Comparison of ENCODE assay signal across 9 mouse cellular contexts in genomic region chr4:139289017-139289416, GRCm38 (mm10). TPM values are rescaled to one million over a fixed set of nuclear protein-coding genes. Genes with fewer than 3 reads are reported as not detected.
DNase-seq lines count a peak whose midpoint lies in the region; ATAC-seq and TF ChIP-seq lines count a peak whose summit lies in the region.
"Had no signal": no experiment of that assay in that cellular context is flagged by ENCODE, and none has a peak within 500 bp of the region (broad histone marks: within the 10 kb centered on the region; RNA-seq: fewer than 3 reads in every experiment).

No protein-coding gene starts in this region.

- WGBS in forebrain, postnatal 0 days: 64% methylated on average over 10 of the region's 10 CpGs
- 73% methylated on average over 10 of the region's 10 CpGs for WGBS in kidney, embryonic 15.5 days
- WGBS in limb, embryonic 14.5 days: 49% methylated on average over 10 of the region's 10 CpGs
- WGBS in neural tube, embryonic 14.5 days: 62% methylated on average over 10 of the region's 10 CpGs

- ATAC-seq in forebrain, postnatal 0 days: peak; percentile 34; the same call in 1 of the 2 replicates
- 0 out of 2 replicates have a peak, but pooled peaks have one; percentile 31 for ATAC-seq in kidney, embryonic 15.5 days (replicated peaks; ENCODE audit: low FRiP score)
- peak; percentile 10; the same call in 1 of the 2 replicates for ATAC-seq in limb, embryonic 14.5 days (ENCODE audit: low FRiP score, low read depth)
- 0 out of 2 replicates have a peak, but pooled peaks have one; percentile 34 for ATAC-seq in neural tube, embryonic 14.5 days (ENCODE audit: low read depth)

- TF ChIP-seq CTCF in forebrain, postnatal 0 days (IDR thresholded peaks at IDR 0.05; ENCODE audit: low read depth): peak; percentile 72

- DNase-seq in right cerebral cortex, adult 18-20 months: peak; percentile 77
- DNase-seq in right cerebral cortex, postnatal 14 days: no peak
- peak; percentile 70 for DNase-seq in cerebellum, adult 11 months
- DNase-seq in forebrain, postnatal 0 days: peak; percentile 40
- peak; percentile 28 for DNase-seq in limb, embryonic 14.5 days (ENCODE audit: low spot score)
- no peak for DNase-seq in urinary bladder, postnatal 4 days (ENCODE audit: low spot score in 2 of 2)

- no peak for TF ChIP-seq POLR2A in limb, embryonic 14.5 days (IDR thresholded peaks at IDR 0.05; ENCODE audit: borderline replicate concordance, extremely low read depth, insufficient read depth, insufficient read length)

- H3K27me3 ChIP-seq in forebrain, postnatal 0 days (ENCODE audit: insufficient read depth, low read length): no peaks in the 10 kb centered on the region
- H3K27me3 ChIP-seq in kidney, embryonic 15.5 days: no peaks in the 10 kb centered on the region
- H3K27me3 ChIP-seq in limb, embryonic 14.5 days (ENCODE audit: control insufficient read depth, insufficient read depth, low read length): no peaks in the 10 kb centered on the region
- H3K27me3 ChIP-seq in neural tube, embryonic 14.5 days (ENCODE audit: control insufficient read depth, insufficient read depth, low read length): no peaks in the 10 kb centered on the region
- H3K27me3 ChIP-seq: lung, embryonic 15.5 days had no signal

- H3K36me3 ChIP-seq in forebrain, postnatal 0 days (ENCODE audit: insufficient read depth): peaks cover 50% of the 10 kb centered on the region
- H3K36me3 ChIP-seq in kidney, embryonic 15.5 days: peaks cover 80% of the 10 kb centered on the region
- peaks cover 56% of the 10 kb centered on the region for H3K36me3 ChIP-seq in limb, embryonic 14.5 days (ENCODE audit: control insufficient read depth, insufficient read depth, low read length)
- H3K36me3 ChIP-seq in neural tube, embryonic 14.5 days (ENCODE audit: control insufficient read depth, insufficient read depth, low read length): peaks cover 16% of the 10 kb centered on the region

- no peak overlapping the region for H3K27ac ChIP-seq in forebrain, postnatal 0 days (ENCODE audit: low read depth, low read length)
- 0 out of 2 replicates have a peak overlapping the region, but pooled peaks have one; percentile 37 for H3K27ac ChIP-seq in kidney, embryonic 15.5 days
- no peak overlapping the region for H3K27ac ChIP-seq in limb, embryonic 14.5 days (replicated peaks; ENCODE audit: low read depth, low read length)
- H3K27ac ChIP-seq in neural tube, embryonic 14.5 days (ENCODE audit: low read depth, low read length): no peak overlapping the region
- H3K27ac ChIP-seq: lung, embryonic 15.5 days had no signal

- H3K4me2 ChIP-seq in forebrain, postnatal 0 days (ENCODE audit: low read depth): no peak overlapping the region
- no peak overlapping the region for H3K4me2 ChIP-seq in kidney, embryonic 15.5 days
- no peak overlapping the region for H3K4me2 ChIP-seq in limb, embryonic 14.5 days (replicated peaks; ENCODE audit: low read depth, low read length, severe bottlenecking)
- H3K4me2 ChIP-seq in neural tube, embryonic 14.5 days (ENCODE audit: low read depth, low read length): no peak overlapping the region
- H3K4me2 ChIP-seq: lung, embryonic 15.5 days had no signal

- no peak overlapping the region for H3K4me3 ChIP-seq in forebrain, postnatal 0 days (ENCODE audit: low read depth, low read length)
- no peak overlapping the region for H3K4me3 ChIP-seq in kidney, embryonic 15.5 days (replicated peaks)
- H3K4me3 ChIP-seq in limb, embryonic 14.5 days (replicated peaks; ENCODE audit: low read length): no peak overlapping the region
- H3K4me3 ChIP-seq in neural tube, embryonic 14.5 days (ENCODE audit: low read depth, low read length): no peak overlapping the region
- H3K4me3 ChIP-seq: lung, embryonic 15.5 days had no signal

- H3K9me3 ChIP-seq in forebrain, postnatal 0 days (ENCODE audit: low read length): no peaks in the 10 kb centered on the region
- no peaks in the 10 kb centered on the region for H3K9me3 ChIP-seq in kidney, embryonic 15.5 days (replicated peaks)
- H3K9me3 ChIP-seq in limb, embryonic 14.5 days (ENCODE audit: control insufficient read depth, low read length): no peaks in the 10 kb centered on the region
- no peaks in the 10 kb centered on the region for H3K9me3 ChIP-seq in neural tube, embryonic 14.5 days (ENCODE audit: control insufficient read depth, low read length)
- H3K9me3 ChIP-seq: lung, embryonic 15.5 days had no signal

- no peaks in the 10 kb centered on the region for H3K4me1 ChIP-seq in forebrain, postnatal 0 days (ENCODE audit: insufficient read depth)
- H3K4me1 ChIP-seq in kidney, embryonic 15.5 days: peaks cover 30% of the 10 kb centered on the region
- H3K4me1 ChIP-seq in limb, embryonic 14.5 days (ENCODE audit: control insufficient read depth, insufficient read depth, low read length): peaks cover 21% of the 10 kb centered on the region
- no peaks in the 10 kb centered on the region for H3K4me1 ChIP-seq in neural tube, embryonic 14.5 days (ENCODE audit: control insufficient read depth, insufficient read depth, low read length)
- H3K4me1 ChIP-seq: lung, embryonic 15.5 days had no signal

- no peak overlapping the region for H3K9ac ChIP-seq in forebrain, postnatal 0 days
- H3K9ac ChIP-seq in kidney, embryonic 15.5 days: no peak overlapping the region
- no peak overlapping the region for H3K9ac ChIP-seq in limb, embryonic 14.5 days (ENCODE audit: low read depth, low read length, severe bottlenecking)
- H3K9ac ChIP-seq in neural tube, embryonic 14.5 days (replicated peaks; ENCODE audit: low read depth, low read length): no peak overlapping the region
- H3K9ac ChIP-seq: lung, embryonic 15.5 days had no signal

RNA-seq across cellular contexts. Expression of gene Pqlc2, which starts 21.5 kb away (rescaled TPM):
- total RNA-seq in forebrain, postnatal 0 days (2014; rRNA removed): 14.2 and 15.3 TPM in 2 replicates
- polyA plus RNA-seq in forebrain, postnatal 0 days (2015; fragmentation: Nextera tagmentation; extraction: Ambion mirVana): 10.0 and 12.1 TPM in 2 replicates
- 13.9 and 14.2 TPM in 2 replicates for polyA plus RNA-seq in kidney, embryonic 15.5 days (2015; fragmentation: Nextera tagmentation; extraction: Ambion mirVana)
- 20.7 and 30.7 TPM in 2 replicates for polyA plus RNA-seq in limb, embryonic 14.5 days (2012; rRNA removed)
- 12.9 and 15.4 TPM in 2 replicates for polyA plus RNA-seq in limb, embryonic 14.5 days (2014; fragmentation: Nextera tagmentation; extraction: Ambion mirVana)
- 12.7 and 16.2 TPM in 2 replicates for polyA plus RNA-seq in neural tube, embryonic 14.5 days (2014; fragmentation: Nextera tagmentation; extraction: Ambion mirVana)

RNA-seq across cellular contexts. Expression of gene Akr7a5, which starts 21.5 kb away (rescaled TPM):
- total RNA-seq in forebrain, postnatal 0 days (2014; rRNA removed): 41.1 and 49.7 TPM in 2 replicates
- 58.1 and 60.6 TPM in 2 replicates for polyA plus RNA-seq in forebrain, postnatal 0 days (2015; fragmentation: Nextera tagmentation; extraction: Ambion mirVana)
- polyA plus RNA-seq in kidney, embryonic 15.5 days (2015; fragmentation: Nextera tagmentation; extraction: Ambion mirVana): 154 and 166 TPM in 2 replicates
- polyA plus RNA-seq in limb, embryonic 14.5 days (2012; rRNA removed): 28.5 and 38.8 TPM in 2 replicates
- polyA plus RNA-seq in limb, embryonic 14.5 days (2014; fragmentation: Nextera tagmentation; extraction: Ambion mirVana): 84.8 and 98.0 TPM in 2 replicates
- polyA plus RNA-seq in neural tube, embryonic 14.5 days (2014; fragmentation: Nextera tagmentation; extraction: Ambion mirVana): 52.8 and 55.5 TPM in 2 replicates

Comparison
In these comparisons a context has a peak if more than half of its experiments do, and no peak if none do; other contexts are left out.
1. DNase-seq: peak in right cerebral cortex, adult 18-20 months (single experiment), cerebellum, adult 11 months (single experiment), forebrain, postnatal 0 days (single experiment) and limb, embryonic 14.5 days (single experiment); none in right cerebral cortex, postnatal 14 days (single experiment) and urinary bladder, postnatal 4 days (0 of 2).
2. Peak in every context shown above with its lines, with median percentiles within 50 percentile points of each other: ATAC-seq.